Mouse (Mus musculus) limb, embryonic 11.5 days (tissue): ENCODE results near the gene Frmd7. TPM values are rescaled to one million over a fixed set of nuclear protein-coding genes. Genes with fewer than 3 reads are reported as not detected.

ENCODE experiments used
- polyA plus RNA-seq: library from polyadenylated mRNA; unstranded; fragments of >200 nt; fragmentation: Nextera tagmentation; extraction: Ambion mirVana; gene quantifications from 2 replicates; pipeline ENCODE4 v1.2.1, GENCODE M21; 2014

Gene Frmd7
- polyA plus RNA-seq, 1 experiment from 2014 or later, result 0.23 TPM

Other genes starting within 250 kb of the Frmd7 start
- 14.1 and 14.7 TPM in 2 replicates for gene Stk26, start 101.7 kb downstream of the Frmd7 start, polyA plus RNA-seq
- 45.8 and 47.7 TPM in 2 replicates for gene Rap2c, start 75.3 kb upstream of the Frmd7 start, polyA plus RNA-seq